Mouse (Mus musculus): ENCODE results near the gene 4930402H24Rik. TPM values are rescaled to one million over a fixed set of nuclear protein-coding genes. Genes with fewer than 3 reads are reported as not detected.

Gene 4930402H24Rik
- polyA plus RNA-seq, 1 experiment, result 82.2 TPM

DNA sequence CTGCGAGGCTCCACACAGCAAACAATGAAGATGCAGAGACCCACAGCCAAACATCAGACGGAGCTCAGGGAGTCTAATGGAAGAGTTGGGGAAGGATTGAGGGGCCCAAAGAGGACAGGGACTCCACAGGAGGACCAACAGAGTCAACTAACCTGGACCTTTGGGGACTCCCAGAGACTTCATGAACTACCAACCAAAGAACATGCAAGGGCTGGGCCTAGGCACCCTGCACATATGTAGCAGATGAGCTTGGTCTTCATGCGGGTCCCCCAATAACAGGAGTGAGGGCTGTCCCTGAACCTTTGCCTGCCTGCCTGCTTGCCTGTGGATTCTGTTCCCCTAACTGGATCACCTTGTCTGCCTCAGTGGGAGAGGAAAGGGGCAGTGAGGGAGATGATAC lies 101.1 kb downstream of the 4930402H24Rik start:
- DNase-seq (ENCODE audit: low read depth), result no peak
- TF ChIP-seq CTCF (IDR thresholded peaks at IDR 0.05; ENCODE audit: borderline replicate concordance, extremely low read depth, insufficient read depth, insufficient read length) (no peak), POLR2A (IDR thresholded peaks at IDR 0.05; ENCODE audit: borderline replicate concordance, extremely low read depth, insufficient read depth, insufficient read length, poor library complexity, severe bottlenecking) (no peak)

DNA sequence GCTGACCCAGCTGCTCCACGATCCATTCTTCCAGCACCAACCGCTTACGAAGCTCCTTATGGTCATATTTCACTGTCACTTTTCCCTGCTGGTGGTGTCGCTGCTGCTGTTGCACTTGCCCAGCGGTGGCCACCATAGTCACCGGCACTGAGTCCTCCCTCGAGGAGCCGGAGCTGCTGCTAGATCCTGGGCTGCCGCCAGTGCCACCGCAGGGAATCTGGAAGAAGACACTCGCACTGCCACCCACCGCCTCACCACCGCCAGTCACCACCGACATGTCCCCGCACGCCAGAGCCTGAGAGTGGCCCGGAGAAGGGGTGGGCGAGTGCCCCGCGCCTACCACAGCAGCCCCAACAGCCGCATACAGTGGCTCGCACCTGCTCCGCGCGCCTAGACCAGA lies 102.5 kb downstream of the 4930402H24Rik start:
- DNase-seq (ENCODE audit: low read depth), result peak; percentile 7
- TF ChIP-seq POLR2A (IDR thresholded peaks at IDR 0.05; ENCODE audit: borderline replicate concordance, extremely low read depth, insufficient read depth, insufficient read length, poor library complexity, severe bottlenecking), result no peak
- TF ChIP-seq CTCF (IDR thresholded peaks at IDR 0.05; ENCODE audit: borderline replicate concordance, extremely low read depth, insufficient read depth, insufficient read length), result no peak

DNA sequence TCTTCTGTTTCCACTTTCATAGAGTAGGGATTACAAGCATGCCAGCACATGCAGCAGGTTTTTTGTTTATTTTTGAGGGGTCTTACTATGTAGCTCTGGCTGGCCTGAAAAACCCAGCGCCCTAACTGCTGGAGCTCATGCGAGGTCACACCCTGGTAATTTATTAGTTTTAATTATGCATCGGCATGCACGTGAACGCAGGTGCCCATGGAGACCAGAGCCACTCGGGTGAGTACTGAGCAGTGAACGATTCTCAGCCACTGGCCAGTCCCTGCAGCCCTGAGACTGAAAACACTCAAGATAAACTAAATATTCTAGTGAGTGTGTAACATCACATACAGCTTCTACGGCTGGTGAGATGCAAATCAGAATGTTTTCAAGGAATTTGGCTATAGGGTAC lies 110.5 kb downstream of the 4930402H24Rik start:
- TF ChIP-seq CTCF (IDR thresholded peaks at IDR 0.05; ENCODE audit: borderline replicate concordance, extremely low read depth, insufficient read depth, insufficient read length) (no peak), POLR2A (IDR thresholded peaks at IDR 0.05; ENCODE audit: borderline replicate concordance, extremely low read depth, insufficient read depth, insufficient read length, poor library complexity, severe bottlenecking) (no peak)
- DNase-seq (ENCODE audit: low read depth), result no peak

DNA sequence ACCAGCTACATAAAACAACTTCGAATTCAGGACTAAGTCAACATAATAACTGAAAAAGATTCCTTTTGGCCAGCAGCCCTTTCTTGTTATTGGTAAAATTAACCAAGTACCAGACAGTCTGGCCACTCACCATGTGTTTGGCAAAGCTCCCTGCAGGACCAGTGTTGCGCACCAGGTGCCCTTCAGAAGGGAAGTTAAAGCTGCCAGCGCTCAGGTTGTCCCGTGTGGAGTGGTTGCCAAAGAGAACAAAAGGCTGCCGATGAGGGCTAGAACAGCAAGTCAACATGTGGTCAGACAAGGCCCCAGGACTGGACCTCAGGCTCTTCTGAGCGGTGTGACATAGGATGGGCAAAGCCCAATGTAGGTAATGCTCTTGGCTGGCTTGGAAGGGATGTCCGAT lies 114.5 kb downstream of the 4930402H24Rik start:
- TF ChIP-seq CTCF (IDR thresholded peaks at IDR 0.05; ENCODE audit: borderline replicate concordance, extremely low read depth, insufficient read depth, insufficient read length) (no peak), POLR2A (IDR thresholded peaks at IDR 0.05; ENCODE audit: borderline replicate concordance, extremely low read depth, insufficient read depth, insufficient read length, poor library complexity, severe bottlenecking) (no peak)
- DNase-seq (ENCODE audit: low read depth), result no peak

DNA sequence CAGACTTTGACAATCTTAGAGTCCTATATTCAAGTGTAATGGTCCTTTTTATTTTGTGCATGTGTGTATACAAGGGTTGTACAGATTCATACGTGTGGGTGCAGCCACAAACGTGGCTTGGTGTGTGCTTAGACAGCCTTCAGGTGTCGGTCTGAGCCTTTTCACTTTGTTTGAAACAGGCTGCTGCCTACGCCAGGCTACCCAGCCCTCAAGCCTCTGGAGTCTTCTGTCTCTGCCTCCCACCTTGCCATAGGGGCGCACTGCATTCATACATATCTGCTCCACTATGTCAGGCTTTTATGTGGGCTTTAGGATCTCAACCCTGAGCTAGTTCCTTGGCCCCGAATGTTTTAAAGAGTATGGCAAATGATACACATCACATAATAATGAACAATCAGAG lies 116.6 kb downstream of the 4930402H24Rik start:
- TF ChIP-seq POLR2A (IDR thresholded peaks at IDR 0.05; ENCODE audit: borderline replicate concordance, extremely low read depth, insufficient read depth, insufficient read length, poor library complexity, severe bottlenecking) (no peak), CTCF (IDR thresholded peaks at IDR 0.05; ENCODE audit: borderline replicate concordance, extremely low read depth, insufficient read depth, insufficient read length) (no peak)
- no peak for DNase-seq (ENCODE audit: low read depth)

DNA sequence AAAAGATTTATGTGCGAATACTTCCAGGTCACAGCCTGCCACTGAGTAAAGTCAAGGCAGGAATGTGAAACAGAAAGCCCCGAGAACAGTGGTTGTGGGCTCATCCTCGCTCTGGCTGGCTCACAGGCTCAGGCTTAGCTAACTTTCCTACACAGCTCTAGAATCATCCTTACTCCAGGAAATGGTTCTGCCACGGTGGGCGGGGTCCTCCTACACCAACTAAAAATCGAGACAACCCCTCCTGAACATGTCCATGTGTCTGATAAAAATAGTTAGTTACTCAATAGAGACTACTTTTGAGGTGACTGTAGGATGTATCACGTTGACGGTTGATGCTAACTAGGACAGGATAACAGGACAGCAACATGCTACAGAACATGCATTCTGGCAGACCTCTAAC lies 117.2 kb downstream of the 4930402H24Rik start:
- TF ChIP-seq CTCF (IDR thresholded peaks at IDR 0.05; ENCODE audit: borderline replicate concordance, extremely low read depth, insufficient read depth, insufficient read length) (no peak), POLR2A (IDR thresholded peaks at IDR 0.05; ENCODE audit: borderline replicate concordance, extremely low read depth, insufficient read depth, insufficient read length, poor library complexity, severe bottlenecking) (no peak)
- no peak for DNase-seq (ENCODE audit: low read depth)

DNA sequence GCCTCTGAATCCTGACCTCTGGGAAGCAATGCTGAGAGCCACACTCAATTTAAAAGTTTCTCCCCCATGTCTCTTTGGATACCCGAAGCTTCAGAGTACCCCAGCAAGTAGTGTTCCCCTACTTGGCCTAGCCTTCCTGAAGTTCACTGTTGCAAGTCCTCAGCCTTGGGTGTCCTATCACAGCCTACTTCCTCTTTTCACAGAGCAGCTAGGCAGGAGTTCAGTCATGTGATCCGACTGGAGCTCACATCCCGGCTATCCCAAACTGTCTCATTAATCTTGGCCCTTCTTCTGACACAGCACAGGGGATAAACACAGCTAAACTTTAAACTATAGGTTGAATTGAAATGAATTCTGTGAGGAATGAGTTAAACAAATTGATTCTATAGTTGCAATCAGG lies 121.3 kb downstream of the 4930402H24Rik start:
- DNase-seq (ENCODE audit: low read depth), result no peak
- TF ChIP-seq CTCF (IDR thresholded peaks at IDR 0.05; ENCODE audit: borderline replicate concordance, extremely low read depth, insufficient read depth, insufficient read length), result no peak
- no peak for TF ChIP-seq POLR2A (IDR thresholded peaks at IDR 0.05; ENCODE audit: borderline replicate concordance, extremely low read depth, insufficient read depth, insufficient read length, poor library complexity, severe bottlenecking)

DNA sequence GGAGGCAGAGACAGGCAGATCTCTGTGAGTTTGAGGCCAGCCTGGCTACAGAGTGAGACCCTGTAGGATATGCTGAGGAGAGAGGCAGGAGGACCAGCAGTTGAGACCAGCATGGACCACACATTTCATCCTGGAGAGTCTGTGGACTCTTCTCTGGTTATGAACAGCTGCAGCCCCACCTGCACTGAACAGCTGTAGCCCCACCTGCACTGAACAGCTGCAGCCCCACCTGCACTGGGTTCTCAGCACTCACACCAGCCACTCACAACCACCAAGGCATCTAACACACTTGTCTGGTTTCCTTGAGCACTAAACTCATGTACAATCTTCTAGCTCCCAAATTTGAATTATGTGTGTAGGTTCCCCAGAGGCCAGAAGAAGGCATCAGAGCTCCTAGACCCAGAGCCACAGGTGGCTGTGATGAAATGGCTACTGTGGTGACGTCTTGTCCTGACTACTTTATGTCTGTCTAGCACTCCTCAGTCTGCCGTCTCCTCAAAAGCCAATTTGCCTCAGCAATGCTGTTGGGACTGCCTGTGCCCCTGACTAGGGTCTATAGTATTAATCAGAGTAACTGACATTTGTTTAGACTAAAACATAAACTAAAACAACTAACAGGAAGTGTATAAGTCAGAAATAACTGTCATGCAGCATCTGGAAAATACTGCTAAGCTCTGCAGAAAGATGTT lies 125.4 kb downstream of the 4930402H24Rik start:
- no peak for DNase-seq (ENCODE audit: low read depth)
- TF ChIP-seq CTCF (IDR thresholded peaks at IDR 0.05; ENCODE audit: borderline replicate concordance, extremely low read depth, insufficient read depth, insufficient read length), result no peak
- TF ChIP-seq POLR2A (IDR thresholded peaks at IDR 0.05; ENCODE audit: borderline replicate concordance, extremely low read depth, insufficient read depth, insufficient read length, poor library complexity, severe bottlenecking), result no peak

DNA sequence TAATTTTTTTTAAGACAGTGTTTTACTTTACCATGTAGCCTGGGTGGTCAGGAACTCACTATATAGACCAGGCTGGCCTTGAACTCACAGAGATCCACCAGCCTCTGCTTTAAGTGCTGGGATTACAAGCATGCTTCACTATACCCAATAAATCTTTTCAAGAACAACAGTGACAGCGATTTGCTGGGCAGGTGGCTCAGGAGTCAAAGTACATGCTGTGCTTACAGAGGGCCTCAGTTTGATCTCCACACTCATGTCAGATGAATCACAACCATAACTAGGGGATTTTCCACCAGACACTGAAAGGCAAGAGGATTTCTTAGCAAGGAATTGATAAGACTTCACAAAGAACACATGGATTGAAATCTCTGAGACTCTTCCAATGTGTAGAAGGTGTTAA lies 126.3 kb downstream of the 4930402H24Rik start:
- DNase-seq (ENCODE audit: low read depth), result no peak
- TF ChIP-seq POLR2A (IDR thresholded peaks at IDR 0.05; ENCODE audit: borderline replicate concordance, extremely low read depth, insufficient read depth, insufficient read length, poor library complexity, severe bottlenecking) (no peak), CTCF (IDR thresholded peaks at IDR 0.05; ENCODE audit: borderline replicate concordance, extremely low read depth, insufficient read depth, insufficient read length) (no peak)

DNA sequence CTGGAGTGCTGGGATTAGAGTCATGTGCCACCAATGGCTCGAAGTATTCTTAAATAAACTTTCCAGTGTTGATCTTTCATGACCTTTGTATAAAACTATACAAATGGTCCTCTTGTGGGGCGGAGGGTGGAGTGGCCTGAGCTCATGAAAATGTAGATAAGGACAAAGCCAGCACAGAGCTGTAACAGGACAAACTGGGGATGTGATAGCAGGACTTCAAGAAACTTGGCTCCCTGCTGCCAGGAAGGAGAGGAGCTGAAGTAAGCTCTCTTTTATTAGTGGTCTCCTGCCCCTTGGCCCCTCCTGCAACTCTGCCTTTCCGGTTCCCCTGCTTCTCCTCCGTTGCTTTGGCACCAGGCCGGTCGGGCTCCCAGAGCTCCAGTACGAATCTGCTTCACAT lies 129.6 kb downstream of the 4930402H24Rik start:
- TF ChIP-seq CTCF (IDR thresholded peaks at IDR 0.05; ENCODE audit: borderline replicate concordance, extremely low read depth, insufficient read depth, insufficient read length) (no peak), POLR2A (IDR thresholded peaks at IDR 0.05; ENCODE audit: borderline replicate concordance, extremely low read depth, insufficient read depth, insufficient read length, poor library complexity, severe bottlenecking) (no peak)
- no peak for DNase-seq (ENCODE audit: low read depth)

DNA sequence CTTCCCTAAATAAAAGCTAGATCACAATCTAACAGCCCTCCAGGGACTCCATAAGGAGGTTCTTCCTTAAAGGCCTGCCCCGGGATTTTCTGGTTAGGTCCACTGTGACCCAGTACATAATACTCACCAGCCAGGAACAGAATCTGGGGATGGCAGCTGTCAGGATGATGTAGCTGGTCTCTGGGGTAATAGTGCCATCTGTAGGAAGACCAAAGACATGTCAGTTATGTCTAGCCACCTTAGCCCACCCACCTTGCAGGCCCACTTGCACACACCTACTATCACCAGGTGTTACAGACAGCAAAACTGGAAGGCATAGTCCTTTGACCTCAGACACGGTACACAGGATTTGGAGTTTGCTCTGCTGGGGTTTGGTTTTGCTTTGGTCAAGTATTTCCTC lies 138.7 kb downstream of the 4930402H24Rik start:
- TF ChIP-seq CTCF (IDR thresholded peaks at IDR 0.05; ENCODE audit: borderline replicate concordance, extremely low read depth, insufficient read depth, insufficient read length), result no peak
- no peak for TF ChIP-seq POLR2A (IDR thresholded peaks at IDR 0.05; ENCODE audit: borderline replicate concordance, extremely low read depth, insufficient read depth, insufficient read length, poor library complexity, severe bottlenecking)
- DNase-seq (ENCODE audit: low read depth), result no peak

DNA sequence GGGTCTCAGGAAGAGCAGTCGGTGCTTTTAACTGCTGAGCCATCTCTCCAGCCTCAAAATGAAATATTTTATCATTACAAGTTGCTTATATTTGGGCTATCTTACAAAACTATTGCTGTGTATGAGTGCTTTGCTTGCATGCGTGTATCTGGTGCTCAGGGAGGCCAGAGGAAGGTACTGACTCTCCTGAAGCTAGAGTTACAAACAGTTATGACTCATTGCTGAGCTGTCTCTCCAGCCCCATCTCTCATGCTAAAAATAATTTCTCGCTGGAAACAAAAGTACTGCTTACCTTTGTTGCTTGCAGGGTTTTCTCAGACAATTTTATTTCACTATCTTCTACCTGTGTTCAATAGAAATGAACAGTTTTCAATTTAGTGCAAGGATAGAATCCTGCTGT lies 140.8 kb downstream of the 4930402H24Rik start:
- TF ChIP-seq POLR2A (IDR thresholded peaks at IDR 0.05; ENCODE audit: borderline replicate concordance, extremely low read depth, insufficient read depth, insufficient read length, poor library complexity, severe bottlenecking) (no peak), CTCF (IDR thresholded peaks at IDR 0.05; ENCODE audit: borderline replicate concordance, extremely low read depth, insufficient read depth, insufficient read length) (no peak)
- DNase-seq (ENCODE audit: low read depth), result no peak
